Mouse (Mus musculus) liver, embryonic 15.5 days (tissue): ENCODE data around the gene Morf4l2. TPM values are rescaled to one million over a fixed set of nuclear protein-coding genes. Genes with fewer than 3 reads are reported as not detected.
"Not testable (repeated sequence)": the region's sequence is repeated elsewhere in the genome, so short reads cannot be mapped to it uniquely, and the experiment has no call there.

ENCODE experiments used
- ATAC-seq: fragments of 200-750 bp; cut with Nextera tagmentation; 2 replicates; pipeline ENCODE4 v1.8.0; 2017; ENCODE audit warnings: moderate number of reproducible peaks, mild to moderate bottlenecking, moderate library complexity; ENCODE audit not compliant: insufficient read depth
- H3K27ac ChIP-seq: fragments of 300-500 bp; sonication (generic); replicated peaks from 2 replicates; pipeline ENCODE4 v1.5.1; 2015; ENCODE audit warnings: mild to moderate bottlenecking, inconsistent platforms
- H3K27me3 ChIP-seq: fragments of 300-500 bp; sonication (generic); 2 replicates; pipeline ENCODE4 v1.6.1; 2015; ENCODE audit warnings: mild to moderate bottlenecking, inconsistent platforms
- H3K36me3 ChIP-seq: fragments of 300-500 bp; sonication (generic); replicated peaks from 2 replicates; pipeline ENCODE4 v1.6.1; 2015; ENCODE audit warnings: moderate library complexity, mild to moderate bottlenecking, inconsistent platforms
- H3K4me1 ChIP-seq: fragments of 300-500 bp; sonication (generic); replicated peaks from 2 replicates; pipeline ENCODE4 v1.6.1; 2015; ENCODE audit warnings: inconsistent platforms
- H3K4me2 ChIP-seq: fragments of 300-500 bp; sonication (generic); 2 replicates; pipeline ENCODE4 v1.6.1; 2015; ENCODE audit warnings: moderate library complexity, mild to moderate bottlenecking, inconsistent platforms
- H3K4me3 ChIP-seq: fragments of 300-500 bp; sonication (generic); replicated peaks from 2 replicates; pipeline ENCODE4 v1.5.1; 2015; ENCODE audit warnings: mild to moderate bottlenecking, inconsistent platforms
- H3K9ac ChIP-seq: fragments of 300-500 bp; sonication (generic); 2 replicates; pipeline ENCODE4 v1.6.1; 2015; ENCODE audit warnings: moderate library complexity, mild to moderate bottlenecking, inconsistent platforms
- H3K9me3 ChIP-seq: fragments of 300-500 bp; sonication (generic); replicated peaks from 2 replicates; pipeline ENCODE4 v1.6.1; 2016; ENCODE audit warnings: inconsistent platforms
- WGBS: fragments of 180-500 bp; shearing (Covaris S2); methylation state at CpG from one replicate; pipeline ENCODE4 v1.1.7; 2015; ENCODE audit warnings: mixed read lengths; ENCODE audit not compliant: insufficient replicate concordance; 5-methylcytosine and 5-hydroxymethylcytosine counted together
- polyA plus RNA-seq: library from polyadenylated mRNA; unstranded; fragments of >200 nt; fragmentation: Nextera tagmentation; extraction: Ambion mirVana; gene quantifications from 2 replicates; pipeline ENCODE4 v1.2.1, GENCODE M21; 2015

The Morf4l2 gene
- polyA plus RNA-seq, 1 experiment from 2014 or later, result 179 TPM

DNA sequence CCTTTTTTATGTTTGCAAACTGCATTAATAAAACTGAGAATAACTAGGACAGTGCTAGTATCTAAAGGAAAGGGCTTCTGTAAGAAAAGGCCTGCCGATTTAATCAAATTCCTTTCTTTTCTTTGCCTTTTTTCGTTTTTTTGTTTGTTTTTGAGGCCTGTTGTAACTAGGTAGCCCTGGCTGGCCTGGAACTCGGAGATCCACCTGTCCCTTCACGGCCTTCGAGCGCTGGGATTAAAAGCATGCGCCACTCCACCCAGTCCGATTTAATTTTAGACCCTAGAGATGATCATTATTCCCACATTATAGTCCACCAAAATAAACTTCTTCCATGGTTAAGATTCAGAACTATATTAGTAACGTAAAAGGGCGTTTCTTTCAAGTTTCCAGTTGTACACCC is 1.2 kb downstream of the Morf4l2 start:
- H3K4me2 ChIP-seq, result peak overlapping the region; percentile 80
- H3K4me3 ChIP-seq, result peak overlapping the region; percentile 65
- no peak for ATAC-seq
- H3K27ac ChIP-seq, result peak overlapping the region; percentile 87
- peak overlapping the region; percentile 50; the same call in 1 of the 2 replicates for H3K9ac ChIP-seq
- WGBS, result 12% methylated on average over 10 of the region's 10 CpGs
- H3K27me3 ChIP-seq, result no peaks in the 10 kb centered on the region
- H3K4me1 ChIP-seq, result peaks cover 14% of the 10 kb centered on the region
- H3K36me3 ChIP-seq, result peaks cover 7% of the 10 kb centered on the region; the same call in 1 of the 2 replicates
- H3K9me3 ChIP-seq, result no peaks in the 10 kb centered on the region

DNA sequence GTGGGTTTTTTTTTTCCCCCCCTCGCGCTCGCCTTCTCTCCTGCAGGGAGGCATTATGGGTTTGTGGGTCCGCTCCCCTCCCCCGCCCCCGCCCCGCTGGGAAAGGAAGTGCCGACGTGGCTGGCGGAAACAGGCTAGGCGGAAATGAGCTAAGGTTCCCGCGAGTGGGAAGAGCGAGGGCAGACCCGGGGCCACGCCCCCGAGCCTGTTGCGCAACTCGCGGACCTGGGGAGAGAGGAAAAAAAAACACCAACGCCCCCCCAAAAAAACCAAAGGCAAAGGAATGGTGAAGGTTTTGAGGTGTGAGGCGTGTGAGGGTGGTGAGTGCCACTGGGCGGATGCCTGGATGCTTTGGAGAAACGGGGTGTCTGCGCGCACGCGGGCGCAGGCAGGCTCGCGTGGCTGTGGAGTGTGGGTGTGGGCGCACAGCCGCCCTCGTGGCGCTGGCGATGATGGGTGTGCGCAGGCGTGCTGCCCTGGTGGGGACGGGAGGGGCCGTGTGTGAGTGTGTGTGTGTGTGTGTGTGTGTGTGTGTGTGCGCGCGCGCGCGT is 1.8 kb downstream of the Morf4l2 start:
- H3K27ac ChIP-seq, result peak overlapping the region; percentile 87
- peaks cover 7% of the 10 kb centered on the region; the same call in 1 of the 2 replicates for H3K36me3 ChIP-seq
- H3K4me1 ChIP-seq, result peaks cover 14% of the 10 kb centered on the region
- ATAC-seq, result peak; percentile 72
- peak overlapping the region; percentile 65 for H3K4me3 ChIP-seq
- no peaks in the 10 kb centered on the region for H3K9me3 ChIP-seq
- H3K4me2 ChIP-seq, result peak overlapping the region; percentile 80
- 21% methylated on average over 45 of the region's 46 CpGs for WGBS
- H3K27me3 ChIP-seq, result no peaks in the 10 kb centered on the region
- peak overlapping the region; percentile 50 for H3K9ac ChIP-seq

DNA sequence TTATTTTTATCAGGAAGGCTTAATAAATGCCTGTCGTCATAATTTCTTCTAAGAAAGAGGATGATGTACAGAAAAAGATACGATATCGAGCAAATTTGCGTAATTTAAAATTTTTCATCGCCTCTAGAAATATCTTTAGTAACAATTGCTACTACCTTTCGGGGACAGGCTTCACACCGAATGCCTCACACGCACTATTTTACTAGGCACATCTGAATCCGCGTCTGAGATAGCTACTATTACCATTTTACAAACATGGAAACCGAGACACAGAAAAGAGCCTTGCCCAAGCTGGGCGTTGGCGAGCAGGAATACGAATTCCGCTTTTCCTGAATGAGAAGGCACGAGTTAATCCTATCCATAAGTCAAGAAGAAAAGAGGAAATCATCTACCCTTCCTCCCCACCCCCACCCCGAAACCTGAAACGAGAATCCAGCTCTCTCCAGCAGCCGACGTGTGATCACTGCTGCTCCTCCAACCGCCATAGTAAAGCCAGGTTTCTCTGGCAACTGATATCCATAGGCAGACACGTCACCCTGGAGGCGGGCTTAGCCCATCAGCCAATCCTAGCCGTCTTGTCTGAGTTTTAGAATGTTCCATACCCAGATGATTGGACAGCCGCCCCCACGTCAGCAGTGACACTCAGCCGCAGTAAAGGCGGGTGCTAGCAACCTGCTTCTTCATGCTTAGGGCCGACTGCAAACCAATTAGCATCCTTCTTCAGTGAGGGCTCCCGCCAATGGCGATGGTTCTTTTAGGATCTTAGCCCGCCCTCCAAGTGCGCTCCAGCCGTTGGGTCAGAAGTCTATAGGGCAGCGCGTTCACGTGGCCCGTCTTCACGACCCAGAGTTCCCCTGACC is 2.5 kb downstream of the Morf4l2 start:
- peak overlapping the region; percentile 65 for H3K4me3 ChIP-seq
- no peaks in the 10 kb centered on the region for H3K9me3 ChIP-seq
- 20% methylated on average over 39 of the region's 39 CpGs for WGBS
- peak overlapping the region; percentile 80 for H3K4me2 ChIP-seq
- H3K9ac ChIP-seq, result peak overlapping the region; percentile 59
- H3K36me3 ChIP-seq, result peaks cover 9% of the 10 kb centered on the region
- peak overlapping the region; percentile 87 for H3K27ac ChIP-seq
- no peaks in the 10 kb centered on the region for H3K27me3 ChIP-seq
- H3K4me1 ChIP-seq, result peaks cover 14% of the 10 kb centered on the region
- peak; percentile 96 for ATAC-seq

DNA sequence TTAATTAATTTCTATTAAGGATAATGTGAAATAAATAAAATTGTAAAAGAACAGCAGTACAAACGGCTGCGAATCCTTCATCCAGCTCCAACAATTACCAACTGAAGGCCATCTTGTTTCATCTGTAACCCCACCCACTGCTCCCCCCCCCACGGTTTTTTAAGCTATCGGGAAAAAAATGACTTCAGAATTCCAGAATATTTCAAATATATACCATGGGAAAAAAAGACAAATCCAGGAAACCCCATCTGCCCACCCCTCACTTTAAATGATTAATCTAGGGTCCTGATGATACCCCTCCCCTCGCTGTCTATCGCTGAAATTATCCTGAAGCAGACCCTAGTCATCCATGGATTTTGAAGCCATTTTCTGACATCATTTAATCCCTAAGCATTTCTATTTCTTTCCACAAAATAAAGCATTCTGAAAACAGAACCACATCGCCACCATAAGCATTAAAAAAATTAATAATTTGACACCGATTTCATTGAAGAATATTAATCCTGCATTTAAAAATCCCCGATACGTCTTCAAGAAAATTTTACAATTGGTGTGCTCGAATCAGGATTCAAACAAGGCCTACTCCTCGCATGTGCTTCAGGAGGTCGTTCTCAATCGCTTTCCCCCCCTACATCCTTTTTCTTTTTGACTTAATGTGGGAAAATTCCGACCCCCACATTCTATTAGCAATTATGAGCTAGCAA is 3.3 kb downstream of the Morf4l2 start:
- no peak for ATAC-seq
- 20% methylated on average over 15 of the region's 15 CpGs for WGBS
- Histone ChIP-seq H3K9ac (peak overlapping the region; percentile 59), H3K4me2 (peak overlapping the region; percentile 57), H3K9me3 (no peaks in the 10 kb centered on the region), H3K4me1 (peaks cover 14% of the 10 kb centered on the region), H3K27ac (peak overlapping the region; percentile 75; the same call in 1 of the 2 replicates), H3K27me3 (no peaks in the 10 kb centered on the region), H3K36me3 (peaks cover 13% of the 10 kb centered on the region), H3K4me3 (peak overlapping the region; percentile 65)

DNA sequence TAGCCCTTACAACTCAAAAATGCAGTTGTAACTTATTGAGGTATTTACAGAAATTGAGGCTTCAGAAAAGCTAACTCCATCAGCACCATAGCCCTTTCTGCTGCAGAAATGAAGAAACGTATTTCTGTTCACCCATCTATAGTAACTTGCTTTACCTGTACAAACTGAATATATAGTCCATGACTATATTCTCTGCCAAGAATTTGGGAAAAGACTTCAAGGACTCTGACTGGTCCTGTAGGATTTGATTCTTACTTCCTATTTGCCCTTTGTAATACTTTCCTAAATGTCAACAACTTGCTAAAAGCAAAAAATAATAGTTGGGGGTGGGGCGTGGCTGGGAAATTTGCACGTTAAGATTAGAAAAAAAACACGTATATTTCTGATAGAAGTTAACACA is 11.5 kb downstream of the Morf4l2 start:
- 67% methylated on average over 4 of the region's 4 CpGs for WGBS
- Histone ChIP-seq H3K4me1 (no peaks in the 10 kb centered on the region), H3K4me2 (no peak overlapping the region), H3K36me3 (peaks cover 19% of the 10 kb centered on the region), H3K27me3 (no peaks in the 10 kb centered on the region), H3K9ac (no peak overlapping the region), H3K4me3 (no peak overlapping the region), H3K9me3 (no peaks in the 10 kb centered on the region), H3K27ac (no peak overlapping the region)
- no peak for ATAC-seq

DNA sequence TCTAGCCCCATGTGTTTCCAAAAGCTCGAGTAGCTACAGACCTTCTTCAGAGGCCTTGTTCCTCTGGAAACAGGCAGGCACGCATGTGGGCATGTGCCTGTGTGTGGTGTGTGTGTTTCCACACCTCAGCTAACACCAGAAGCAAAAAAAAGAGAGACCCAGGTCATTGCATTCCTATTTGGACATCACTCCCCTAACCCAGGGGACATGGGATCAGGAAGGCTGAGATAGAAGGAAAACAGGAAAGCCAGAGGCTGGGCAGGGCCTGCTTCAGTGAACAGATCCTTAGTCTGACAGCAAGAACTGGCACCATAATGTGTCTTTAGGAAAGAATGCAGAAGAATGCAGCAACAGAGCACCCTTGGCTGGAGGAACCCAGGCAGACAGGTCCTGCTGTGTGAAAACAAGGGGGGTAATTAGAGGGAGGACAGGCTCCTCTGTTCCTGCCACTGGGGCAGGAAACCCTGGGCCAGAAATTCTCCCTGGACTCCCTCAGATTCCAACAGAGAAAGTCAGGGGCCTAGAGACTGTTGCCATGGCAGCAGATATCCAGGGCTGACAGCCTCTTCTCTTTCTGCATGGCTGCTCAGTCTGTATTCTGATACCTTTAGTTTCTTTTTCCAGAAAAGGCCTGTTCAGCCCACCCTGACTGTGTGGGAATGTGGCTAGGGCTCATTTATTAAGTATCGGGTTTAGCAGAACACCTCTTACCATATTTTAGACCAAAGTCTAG is 28.6 kb downstream of the Morf4l2 start:
- not testable (repeated sequence) for ATAC-seq
- 44% methylated on average over 3 of the region's 3 CpGs for WGBS

DNA sequence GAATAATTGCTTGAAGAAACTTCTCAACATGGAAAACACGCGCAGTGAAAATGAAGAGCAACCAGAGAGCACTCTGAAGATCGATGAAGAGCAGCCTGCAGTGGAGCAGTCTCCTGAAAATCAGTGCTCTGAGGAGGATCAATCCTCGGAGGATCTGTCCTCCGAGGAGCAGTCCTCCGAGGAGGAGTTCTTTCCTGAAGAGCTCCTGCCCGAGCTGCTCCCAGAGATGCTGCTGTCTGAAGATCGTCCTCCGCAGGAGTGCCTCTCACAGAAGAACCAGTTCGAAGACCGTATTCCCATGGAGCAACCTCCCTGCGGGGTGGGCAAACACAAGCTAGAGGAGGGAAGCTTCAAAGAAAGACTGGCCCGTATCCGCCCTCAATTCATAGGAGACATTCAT is 34.7 kb downstream of the Morf4l2 start:
- 27% methylated on average over 14 of the region's 14 CpGs for WGBS

More for the DNA sequence above, 28.6 kb downstream of the Morf4l2 start:
- not testable (repeated sequence) for H3K27ac ChIP-seq, H3K27me3 ChIP-seq, H3K9ac ChIP-seq, H3K4me2 ChIP-seq, H3K36me3 ChIP-seq, H3K4me3 ChIP-seq, H3K9me3 ChIP-seq, H3K4me1 ChIP-seq

DNA sequence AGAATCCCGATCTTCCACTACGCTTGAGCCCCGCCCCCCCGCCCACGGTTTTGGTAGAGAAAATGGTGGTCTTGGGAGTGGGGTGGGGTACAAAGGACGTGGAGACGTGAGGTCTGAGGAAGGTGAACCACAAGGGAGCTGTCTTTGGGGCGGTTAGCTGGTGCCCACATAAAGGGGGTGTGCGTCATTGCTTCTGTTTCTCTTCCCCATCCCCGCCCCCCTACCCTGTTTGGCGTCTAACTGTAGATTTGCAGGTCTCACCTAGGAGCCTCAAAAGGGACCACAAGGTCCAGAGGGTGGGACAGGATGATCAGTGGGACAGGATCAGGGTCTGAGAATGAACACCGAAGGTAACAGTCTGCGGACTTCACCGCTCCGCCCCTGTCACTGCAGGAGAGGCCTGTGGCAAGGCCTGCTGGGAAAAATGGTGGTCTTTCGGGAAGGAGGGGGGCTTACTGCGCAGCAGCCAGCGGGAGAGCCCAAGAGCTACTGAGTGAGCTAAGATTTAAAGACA is 35.3 kb downstream of the Morf4l2 start:
- 9% methylated on average over 18 of the region's 18 CpGs for WGBS
- Histone ChIP-seq H3K36me3 (no peaks in the 10 kb centered on the region), H3K4me3 (peak overlapping the region; percentile 48), H3K9me3 (no peaks in the 10 kb centered on the region), H3K4me2 (peak overlapping the region; percentile 57), H3K27me3 (no peaks in the 10 kb centered on the region; the same call in 1 of the 2 replicates), H3K9ac (peak overlapping the region; percentile 25; the same call in 1 of the 2 replicates), H3K4me1 (no peaks in the 10 kb centered on the region), H3K27ac (no peak overlapping the region)
- 0 out of 2 replicates have a peak, but pooled peaks have one; percentile 25 for ATAC-seq

More for the DNA sequence above, 34.7 kb downstream of the Morf4l2 start:
- Histone ChIP-seq H3K9me3 (no peaks in the 10 kb centered on the region), H3K27me3 (no peaks in the 10 kb centered on the region; the same call in 1 of the 2 replicates), H3K36me3 (no peaks in the 10 kb centered on the region), H3K9ac (no peak overlapping the region), H3K27ac (no peak overlapping the region), H3K4me2 (peak overlapping the region; percentile 57), H3K4me1 (no peaks in the 10 kb centered on the region), H3K4me3 (peak overlapping the region; percentile 48)
- ATAC-seq, result no peak

DNA sequence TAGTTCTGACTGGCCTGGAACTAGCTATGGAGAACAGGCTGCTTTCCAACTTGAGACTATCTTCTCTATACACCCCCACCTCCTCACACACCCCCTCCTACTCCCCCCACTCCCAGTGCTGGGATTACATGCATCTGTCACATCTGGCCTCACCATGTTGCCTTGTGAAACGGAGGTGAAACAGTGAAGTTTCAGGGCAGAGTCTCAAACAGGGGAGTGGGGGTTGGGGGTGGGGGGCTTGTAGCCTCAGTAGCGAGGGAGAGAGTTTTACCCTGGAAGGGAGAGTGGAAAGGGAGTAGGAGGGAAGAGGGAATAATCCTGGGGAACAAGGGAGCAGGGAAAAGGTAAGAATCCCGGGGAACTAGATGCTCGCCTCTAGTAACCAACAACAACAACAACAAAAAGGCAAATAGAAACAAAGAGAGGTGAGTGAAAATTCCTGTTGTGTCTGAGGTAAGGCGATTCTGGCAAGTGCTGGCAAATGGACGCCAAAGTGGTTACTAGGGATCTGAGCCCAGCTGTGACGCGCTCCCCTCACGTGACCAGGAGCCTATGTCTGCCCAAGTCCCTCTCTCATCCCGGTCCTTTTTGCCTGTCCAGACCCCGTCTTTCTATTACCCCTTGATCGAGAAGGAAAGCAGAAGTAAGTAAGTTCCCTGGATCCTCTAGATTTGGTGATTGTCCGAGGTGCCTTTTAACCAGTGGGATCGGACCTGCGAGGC is 35.9 kb downstream of the Morf4l2 start, which contains the start of gene Tceal1:
Tceal1 (plus strand) TSS at position 537 of the 722 bp plus-strand sequence.
- no peaks in the 10 kb centered on the region for H3K36me3 ChIP-seq
- H3K4me3 ChIP-seq, result peak within 1 kb of the TSS; percentile 48
- H3K9ac ChIP-seq, result peak within 1 kb of the TSS; percentile 25; the same call in 1 of the 2 replicates
- no peaks in the 10 kb centered on the region for H3K4me1 ChIP-seq
- no peaks in the 10 kb centered on the region for H3K9me3 ChIP-seq
- H3K4me2 ChIP-seq, result peak within 1 kb of the TSS; percentile 57
- H3K27me3 ChIP-seq, result no peaks in the 10 kb centered on the region; the same call in 1 of the 2 replicates
- no peak within 1 kb of the TSS for H3K27ac ChIP-seq
- no peak; the same call in 1 of the 2 replicates for ATAC-seq
- 14% methylated on average over 15 of the region's 15 CpGs for WGBS

DNA sequence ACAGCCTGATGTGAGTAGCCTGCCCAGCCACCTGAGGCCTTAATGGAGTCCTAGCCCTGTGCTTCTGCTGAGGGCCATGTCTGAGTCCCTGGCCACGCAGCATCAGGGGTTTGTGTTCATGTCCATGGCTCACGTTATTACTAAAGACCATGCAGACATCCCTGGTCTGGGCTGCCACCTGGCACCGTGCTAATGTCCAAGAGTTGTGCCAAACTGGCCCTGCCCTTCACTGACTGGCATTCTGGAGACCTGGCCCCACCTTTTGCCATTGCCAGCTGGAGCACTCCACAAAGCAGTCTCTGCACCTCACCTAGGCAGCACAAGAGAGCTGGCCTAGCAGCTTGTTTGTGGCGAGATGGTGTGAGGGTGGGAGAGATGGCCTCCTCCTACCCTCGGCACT is 50.3 kb downstream of the Morf4l2 start:
- no peaks in the 10 kb centered on the region for H3K4me1 ChIP-seq
- H3K4me3 ChIP-seq, result no peak overlapping the region
- WGBS, result 67% methylated on average over 5 of the region's 5 CpGs
- H3K4me2 ChIP-seq, result no peak overlapping the region
- no peaks in the 10 kb centered on the region for H3K36me3 ChIP-seq
- no peak for ATAC-seq
- no peaks in the 10 kb centered on the region for H3K27me3 ChIP-seq
- H3K9me3 ChIP-seq, result no peaks in the 10 kb centered on the region
- no peak overlapping the region for H3K9ac ChIP-seq
- no peak overlapping the region for H3K27ac ChIP-seq
